Mouse (Mus musculus): ENCODE results near the gene Rasal3.

- TF ChIP-seq CTCF (IDR thresholded peaks at IDR 0.05; ENCODE audit: low read depth) (no peak), EP300 (IDR thresholded peaks at IDR 0.05; ENCODE audit: low read depth) (no peak)
Observed at GRCm38 (mm10) chr17:32358192-32358942, 45.0 kb downstream of the Rasal3 start.

Measured in liver, embryonic 14.5 days (tissue).